Mouse (Mus musculus) liver, adult 2 months (tissue): Measurements from ENCODE around the gene Slc1a6.

Experiments
- CTCF ChIP-seq: fragments of 200-500 bp; IDR thresholded peaks from 2 replicates; pipeline ENCODE4 v1.5.1; 2011; ENCODE audit warnings: low read depth, low read length, control low read depth
- POLR2A ChIP-seq: fragments of 200-500 bp; IDR thresholded peaks from 2 replicates; pipeline ENCODE4 v1.6.1; 2011; ENCODE audit warnings: low read length, control low read depth; ENCODE audit not compliant: insufficient read depth; ENCODE audit errors: extremely low read depth

- TF ChIP-seq CTCF, result no peak
- no peak for TF ChIP-seq POLR2A
These were observed 14.7 kb upstream of the Slc1a6 start for GRCm38 (mm10) chr10:78765570-78765969.
